Mouse (Mus musculus): ENCODE results near the gene Wdr53.
"Not testable (repeated sequence)": the region's sequence is repeated elsewhere in the genome, so short reads cannot be mapped to it uniquely, and the experiment has no call there.

Wdr53 gene

GRCm38 (mm10) chr16:32246952-32247370, at the start of gene Wdr53, which contains the start of gene Fbxo45:
TSS of gene Wdr53 (plus strand) at chr16:32247227.
TSS of gene Fbxo45 (minus strand) at chr16:32247158.
- in situ Hi-C loops (cut with MboI, MseI) = no loop called here

DNA sequence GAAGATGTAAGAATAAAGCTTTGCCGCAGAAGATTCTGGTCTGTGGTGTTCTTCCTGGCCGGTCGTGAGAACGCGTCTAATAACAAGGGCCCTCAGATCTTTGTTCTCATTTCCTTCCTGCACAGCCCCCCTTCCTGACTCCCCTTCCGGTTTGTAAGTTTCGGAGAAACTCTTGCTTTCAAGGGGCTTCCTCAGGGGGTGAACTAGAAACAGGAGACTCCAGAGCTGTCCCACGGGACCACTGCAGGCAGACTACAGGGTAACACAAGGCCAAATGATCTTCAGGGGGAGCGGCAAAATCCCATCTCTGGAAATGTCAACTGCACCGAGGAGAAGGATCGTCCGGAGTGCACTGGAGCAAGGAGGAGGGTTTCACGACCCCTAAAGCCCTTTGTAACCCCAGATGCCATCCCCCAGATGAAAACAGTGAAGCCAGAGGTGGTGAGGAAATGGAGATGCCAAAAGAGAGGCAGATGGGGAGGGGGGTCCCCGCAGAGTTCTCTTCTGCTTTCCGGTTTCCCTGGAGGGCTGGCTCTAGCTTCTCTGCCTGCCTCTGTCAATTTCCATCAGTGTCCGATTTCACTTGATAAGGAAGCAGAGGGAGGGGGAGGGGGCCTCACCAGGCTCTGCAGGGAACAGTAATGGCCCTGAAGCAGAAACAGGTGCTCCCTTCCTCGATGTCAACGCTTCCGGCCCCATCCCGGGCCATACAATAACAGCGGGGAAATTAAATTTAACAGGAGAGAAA, 46.6 kb upstream of the Wdr53 start:
- in situ Hi-C loops (cut with MboI, MseI) = loop anchor here (5.0 kb wide), 2 partner anchors 83 to 88 kb away; no protein-coding TSS in a partner anchor

DNA sequence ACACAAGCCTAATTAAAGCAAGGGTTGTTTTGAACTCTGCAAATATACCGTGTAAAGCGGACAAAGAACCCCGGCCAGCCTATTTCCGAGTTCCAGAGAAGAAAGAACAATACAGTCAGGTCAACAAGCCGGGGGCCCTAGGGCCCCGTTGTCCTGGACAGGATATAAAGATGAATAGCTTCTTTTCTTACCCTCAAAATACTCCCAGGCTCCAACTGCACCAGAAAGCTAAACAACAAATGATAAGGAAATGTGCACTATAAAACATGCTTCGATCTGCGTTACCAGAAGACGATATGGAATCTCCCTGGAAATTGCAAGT, 46.1 kb upstream of the Wdr53 start:
- in situ Hi-C loops (cut with MboI, MseI) = loop anchor here (5.0 kb wide), 2 partner anchors 84 to 89 kb away; no protein-coding TSS in a partner anchor

- in situ Hi-C loops (cut with MboI, MseI) = loop anchor here (5.0 kb wide), 2 partner anchors 85 to 90 kb away; no protein-coding TSS in a partner anchor
These were observed 44.3 kb upstream of the Wdr53 start for GRCm38 (mm10) chr16:32202681-32203080.

- in situ Hi-C loops (cut with MboI, MseI) = loop anchor here (5.0 kb wide), 2 partner anchors 88 to 93 kb away; no protein-coding TSS in a partner anchor
These were observed 42.1 kb upstream of the Wdr53 start for GRCm38 (mm10) chr16:32204902-32205301.

DNA sequence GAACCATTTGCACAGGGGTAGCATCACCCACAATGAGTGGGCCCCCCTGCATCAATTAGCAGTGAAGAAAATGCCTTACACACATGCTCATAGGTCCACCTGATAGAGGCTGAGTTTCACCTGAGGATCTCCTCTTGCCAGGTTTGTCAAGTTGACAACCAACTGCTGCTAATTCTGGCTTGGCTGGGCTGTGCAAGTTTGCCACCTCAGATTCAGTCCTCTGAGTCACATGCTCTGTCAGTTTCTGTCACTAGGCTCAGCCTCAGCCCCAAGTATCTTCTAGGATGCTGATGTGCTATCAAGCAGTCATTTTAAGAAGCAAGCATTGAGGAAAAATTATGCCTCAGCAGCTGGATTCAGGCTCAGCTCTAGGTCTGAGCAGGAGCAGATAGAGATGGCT, 32.9 kb upstream of the Wdr53 start:
- in situ Hi-C loops (cut with MboI, MseI) = no loop called here

- in situ Hi-C loops (cut with MboI, MseI) = no loop called here
These were observed 32.0 kb upstream of the Wdr53 start for GRCm38 (mm10) chr16:32214804-32215576.

- in situ Hi-C loops (cut with MboI, MseI) = no loop called here
These were observed 25.2 kb upstream of the Wdr53 start for GRCm38 (mm10) chr16:32221803-32222202.

DNA sequence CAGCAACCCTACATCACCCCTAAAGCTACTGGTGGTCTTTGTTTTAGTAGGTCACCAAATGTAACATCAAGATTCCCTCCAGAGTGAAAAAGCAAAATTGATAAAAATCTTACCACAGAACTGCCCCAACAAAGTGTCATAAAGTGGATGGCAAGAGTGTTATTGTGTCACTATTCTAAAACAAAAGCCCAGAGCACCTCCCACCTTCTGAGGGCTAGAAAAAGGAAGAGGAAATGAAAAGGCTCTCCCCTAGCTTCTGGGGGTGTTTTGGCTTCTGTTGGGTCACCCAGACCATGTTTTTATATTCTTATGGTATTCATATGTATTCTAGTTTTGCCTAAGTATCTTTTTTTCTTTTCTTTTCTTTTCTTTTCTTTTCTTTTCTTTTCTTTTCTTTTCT, 24.6 kb upstream of the Wdr53 start:
- in situ Hi-C loops (cut with MboI, MseI) = no loop called here

DNA sequence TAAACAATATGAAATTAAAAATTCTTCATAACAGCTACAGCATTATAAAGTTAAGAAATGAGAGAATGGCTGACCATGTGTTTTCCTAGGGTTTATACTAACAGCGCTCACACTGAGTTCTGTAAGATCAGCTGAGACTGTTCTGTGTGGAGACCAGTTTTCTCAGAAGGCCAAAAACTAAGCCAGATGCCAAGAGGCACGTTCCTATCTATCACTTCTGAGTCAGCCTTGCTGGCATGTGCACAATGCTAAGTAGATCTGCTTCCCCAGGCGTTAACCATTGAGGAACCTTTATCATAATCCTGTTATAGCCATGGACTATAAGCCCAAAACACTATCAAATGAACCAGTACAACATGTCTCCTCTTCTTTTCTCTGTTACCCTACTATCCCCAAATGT, 15.0 kb upstream of the Wdr53 start:
- in situ Hi-C loops (cut with MboI, MseI) = not testable (repeated sequence)

DNA sequence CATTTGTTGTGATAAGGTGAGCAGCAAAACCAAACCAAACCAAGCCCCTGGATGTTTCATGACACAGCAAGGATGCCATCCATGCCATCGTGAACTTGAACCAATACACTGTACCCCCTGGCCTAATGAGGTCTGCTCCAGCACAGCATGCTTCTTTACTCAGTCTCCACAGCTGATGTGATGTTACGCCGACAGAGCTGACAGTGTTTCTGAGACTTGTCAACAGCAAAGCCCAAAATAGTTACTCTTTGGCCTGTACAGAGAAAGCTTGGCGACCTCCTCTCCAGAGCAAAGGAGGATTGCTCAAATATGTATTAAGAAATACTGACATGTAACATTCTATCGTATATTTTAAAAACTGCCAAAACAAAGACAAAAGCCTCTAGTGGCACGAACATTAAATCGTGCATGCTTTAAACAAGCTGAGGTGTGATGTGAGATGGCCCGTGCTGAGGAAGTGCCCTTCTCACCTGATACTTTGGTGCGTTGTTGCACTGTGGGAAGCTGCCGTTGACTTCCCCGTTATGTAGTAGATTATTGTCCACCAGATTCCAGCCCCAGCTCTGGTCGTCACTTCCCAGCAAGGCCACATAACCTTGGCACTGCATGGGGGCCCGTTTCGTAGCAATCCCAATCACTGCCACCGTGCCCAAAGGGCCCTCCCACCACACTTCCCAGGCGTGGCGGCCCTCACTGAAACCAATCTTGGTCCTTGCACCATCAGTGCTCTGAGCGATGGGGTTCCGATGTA, 8.9 kb upstream of the Wdr53 start:
- in situ Hi-C loops (cut with MboI, MseI) = no loop called here

- in situ Hi-C loops (cut with MboI, MseI) = loop anchor here in 1 of 2 experiments (5.0 kb wide), 1 partner anchor 82 kb away; no protein-coding TSS in a partner anchor
These were observed 7.4 kb upstream of the Wdr53 start for GRCm38 (mm10) chr16:32239428-32240312.

GRCm38 (mm10) chr16:32243901-32244300, 3.1 kb upstream of the Wdr53 start:
- in situ Hi-C loops (cut with MboI, MseI) = loop anchor here in 1 of 2 experiments (5.0 kb wide), 1 partner anchor 87 kb away; no protein-coding TSS in a partner anchor

DNA sequence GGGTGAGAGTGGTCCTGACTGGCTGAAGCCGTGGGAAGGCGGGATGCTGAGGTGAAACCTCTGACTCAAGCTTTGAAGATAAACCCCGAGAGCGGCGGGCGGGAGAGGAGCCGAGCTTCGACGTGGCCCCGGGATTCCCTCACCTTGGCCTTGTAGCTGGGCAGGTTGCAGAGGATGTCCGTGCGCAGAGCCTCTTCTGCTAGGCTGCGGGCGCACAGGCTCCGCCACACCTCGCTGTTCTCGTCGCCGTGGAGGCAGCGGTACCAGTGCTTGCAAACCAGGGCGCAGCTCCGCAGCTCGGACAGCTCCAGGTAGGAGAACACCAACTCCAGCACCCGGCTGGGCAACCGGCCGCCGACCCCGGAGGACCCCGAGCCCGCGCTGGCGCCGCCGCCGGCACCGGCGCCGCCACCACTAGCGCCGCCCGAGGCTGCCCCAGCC, 656 bp upstream of the Wdr53 start:
- in situ Hi-C loops (cut with MboI, MseI) = no loop called here

- in situ Hi-C loops (cut with MboI, MseI) = not testable (repeated sequence)
These were observed 17.2 kb downstream of the Wdr53 start for GRCm38 (mm10) chr16:32264225-32264624.

DNA sequence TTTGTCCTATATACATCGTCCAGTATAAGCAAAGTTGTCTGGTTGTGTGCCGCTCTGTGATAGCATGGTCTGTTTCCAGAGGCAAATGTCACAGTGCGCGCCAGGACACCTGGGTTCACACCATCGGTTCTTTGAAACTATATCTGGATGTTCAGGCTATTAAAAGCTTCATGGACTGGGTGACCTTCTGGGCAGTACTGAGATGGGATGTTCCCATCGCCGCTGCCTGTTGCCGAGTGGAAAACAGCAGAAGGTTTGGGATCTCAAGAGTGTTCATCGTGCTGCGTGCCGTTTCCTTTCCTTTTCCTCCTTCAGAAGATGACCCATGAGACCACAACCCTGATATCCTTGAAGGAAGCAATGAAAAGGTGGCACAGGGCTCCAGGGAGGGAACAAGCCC, 24.3 kb downstream of the Wdr53 start, which contains the start of gene Smco1:
Gene Smco1 (plus strand): TSS at position 178 of the 400 bp plus-strand sequence.
- in situ Hi-C loops (cut with MboI, MseI) = no loop called here

DNA sequence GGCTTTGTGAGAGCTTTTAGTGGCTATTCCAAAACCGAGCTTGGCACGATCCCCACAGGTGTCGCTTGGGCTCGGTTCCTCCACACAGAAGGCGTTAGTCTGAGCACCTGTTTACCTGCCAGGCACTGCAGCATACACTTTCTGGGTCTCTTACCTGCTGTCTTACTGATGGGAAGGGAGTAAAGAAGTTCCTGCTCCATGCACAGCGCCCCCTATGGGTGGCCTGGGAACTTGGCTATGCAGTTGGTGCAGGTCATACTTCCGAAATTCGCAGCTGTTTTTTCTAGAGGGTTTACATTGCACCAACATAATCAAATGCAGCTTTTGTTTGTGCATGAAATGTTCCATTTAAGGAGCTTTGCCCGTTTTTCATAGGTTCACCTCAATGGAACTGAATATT, 26.3 kb downstream of the Wdr53 start:
- in situ Hi-C loops (cut with MboI, MseI) = no loop called here

DNA sequence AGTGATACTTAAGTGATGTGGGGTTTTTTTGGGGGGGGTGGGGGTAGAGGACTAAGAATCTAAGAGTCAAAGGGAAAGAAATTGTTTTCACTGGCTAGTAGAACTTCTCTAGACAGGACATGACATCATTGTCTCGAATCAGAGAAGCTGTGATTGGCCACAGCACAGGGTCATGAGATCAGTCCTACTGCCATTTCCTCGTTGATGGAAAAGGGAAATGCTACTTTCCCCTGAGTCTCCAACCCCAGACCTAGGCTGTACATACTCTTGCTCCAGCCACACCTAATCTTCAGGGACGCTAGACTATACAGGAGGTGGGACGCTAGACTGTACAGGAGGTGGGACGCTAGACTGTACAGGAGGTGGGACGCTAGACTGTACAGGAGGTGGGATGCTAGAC, 28.0 kb downstream of the Wdr53 start:
- in situ Hi-C loops (cut with MboI, MseI) = no loop called here

DNA sequence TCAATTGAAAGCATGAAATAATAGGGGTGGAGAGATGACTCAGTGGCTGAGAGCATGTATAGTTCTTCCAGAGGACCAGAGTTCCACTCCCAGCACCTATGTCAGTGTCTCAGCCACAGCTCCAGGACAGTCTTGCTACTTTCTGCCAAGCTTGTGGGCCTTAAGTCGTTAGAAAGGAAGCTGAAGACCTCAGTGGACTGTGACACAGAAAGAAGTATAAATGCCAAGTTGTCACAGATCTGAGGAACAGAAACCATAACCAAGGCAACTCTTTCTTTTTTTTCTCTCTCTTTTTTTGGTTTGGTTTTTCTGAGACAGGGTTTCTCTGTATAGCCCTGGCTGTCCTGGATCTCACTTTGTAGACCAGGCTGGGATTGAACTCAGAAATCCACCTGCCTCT, 28.8 kb downstream of the Wdr53 start:
- in situ Hi-C loops (cut with MboI, MseI) = no loop called here

Measured in T-helper 17 cell (primary cell).